Mouse (Mus musculus) kidney, postnatal 36 days (tissue): ENCODE data around the gene Tnrc6c.
A peak's percentile ranks its signal among the peaks of the same experiment; 100 is the strongest.

ENCODE experiments used
- DNase-seq, 2 experiments: peaks; one replicate each; pipeline ENCODE4 v3.0.0; 2021 to 2022; ENCODE audit warnings: mixed read lengths in 2 of 2

Gene Tnrc6c

DNA sequence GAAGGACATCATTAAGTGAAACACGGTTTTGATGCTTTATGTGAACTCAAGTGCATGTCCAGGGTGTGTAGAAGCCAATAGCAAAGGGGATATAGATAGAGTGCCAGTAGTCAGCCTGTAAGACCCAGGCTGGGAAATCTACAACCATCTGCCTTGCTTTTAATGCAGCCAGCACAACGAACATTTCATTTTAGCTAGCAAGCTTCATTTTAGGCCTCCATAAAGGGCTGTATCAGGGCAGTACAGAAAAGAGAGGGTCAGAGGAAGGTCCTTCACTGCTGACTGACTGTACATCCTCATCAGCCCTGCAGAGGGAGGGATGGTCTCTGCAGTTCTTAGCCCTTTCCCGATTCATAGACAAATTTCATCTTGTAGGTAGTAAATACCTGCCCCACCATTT, 23.0 kb downstream of the Tnrc6c start:
- DNase-seq = no peak

DNA sequence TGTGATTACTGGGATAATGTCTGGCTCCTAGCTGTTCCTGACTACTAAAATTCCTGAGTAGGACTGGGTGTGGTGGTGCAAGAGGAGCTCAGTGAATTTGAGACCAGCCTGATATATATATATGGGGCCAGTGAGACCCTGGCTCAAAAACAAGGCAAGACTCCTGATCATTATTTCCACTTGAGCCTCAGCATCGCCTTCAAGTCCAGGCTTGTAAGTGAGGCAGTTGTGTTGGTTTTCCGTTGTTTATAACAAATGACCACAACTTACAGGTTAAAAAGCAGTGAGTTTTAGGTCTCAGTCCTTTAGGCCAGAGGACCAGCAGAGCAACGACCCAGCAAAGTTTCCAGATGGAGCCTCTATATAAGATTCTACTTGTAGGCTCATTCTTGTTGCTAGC, 23.5 kb downstream of the Tnrc6c start:
- no peak for DNase-seq

DNA sequence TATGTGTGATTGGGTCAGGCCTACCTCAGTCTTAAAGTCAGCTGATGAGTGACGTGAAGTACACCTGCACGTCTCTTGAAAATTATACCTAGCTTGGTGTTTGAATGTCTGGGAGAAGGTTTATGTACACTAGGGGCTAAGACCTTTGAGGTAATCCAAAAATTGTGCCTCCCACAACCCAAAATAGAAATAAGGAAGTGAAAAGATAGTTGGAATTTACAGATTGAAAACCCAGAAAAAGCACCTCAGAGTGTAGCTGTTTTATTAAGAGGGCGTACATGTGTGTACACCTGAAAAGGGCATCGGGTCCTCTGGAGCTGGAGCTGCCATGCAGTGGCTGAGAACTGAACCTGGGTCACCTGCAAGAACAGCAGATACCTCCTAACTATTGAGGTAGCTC, 24.1 kb downstream of the Tnrc6c start:
- no peak for DNase-seq

DNA sequence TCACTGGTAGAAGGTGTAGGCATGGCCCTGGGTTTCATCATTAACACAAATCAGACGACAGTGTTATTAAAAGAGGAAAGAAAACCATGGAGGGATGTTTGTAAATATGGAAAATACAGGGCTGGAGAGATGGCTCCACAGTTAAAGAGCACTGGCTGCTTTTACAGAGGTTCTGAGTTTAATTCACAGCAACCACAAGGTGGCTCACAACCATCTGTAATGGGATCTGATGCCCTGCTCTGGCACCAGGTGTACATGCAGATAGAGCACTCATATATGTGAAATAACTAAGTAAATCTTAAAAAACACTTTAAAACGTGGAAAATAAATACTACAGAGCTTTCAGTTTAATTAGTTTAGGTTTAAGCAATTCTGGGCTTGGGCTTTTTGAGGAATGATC, 24.7 kb downstream of the Tnrc6c start:
- DNase-seq = peak; percentile 45 to 48

DNA sequence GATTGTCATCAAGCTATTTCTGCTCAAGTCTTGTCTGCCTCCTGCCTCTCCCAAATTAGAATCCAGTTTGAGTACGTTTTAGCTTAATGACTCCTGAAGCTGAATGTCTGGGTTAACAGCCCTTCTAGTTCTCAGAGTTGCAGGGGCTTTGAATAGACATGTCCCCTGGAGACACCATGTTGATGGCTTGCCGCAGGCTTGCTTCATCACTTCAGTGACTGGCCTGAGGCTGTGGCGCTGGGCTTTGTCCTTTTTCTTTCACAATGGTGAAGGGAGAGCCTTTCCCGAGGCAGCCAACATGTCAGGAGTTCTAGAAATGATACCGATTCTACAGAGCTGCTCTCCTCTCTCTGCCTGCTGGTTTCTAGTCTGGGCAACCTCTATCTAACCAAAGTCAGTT, 30.6 kb downstream of the Tnrc6c start:
- DNase-seq = no peak

DNA sequence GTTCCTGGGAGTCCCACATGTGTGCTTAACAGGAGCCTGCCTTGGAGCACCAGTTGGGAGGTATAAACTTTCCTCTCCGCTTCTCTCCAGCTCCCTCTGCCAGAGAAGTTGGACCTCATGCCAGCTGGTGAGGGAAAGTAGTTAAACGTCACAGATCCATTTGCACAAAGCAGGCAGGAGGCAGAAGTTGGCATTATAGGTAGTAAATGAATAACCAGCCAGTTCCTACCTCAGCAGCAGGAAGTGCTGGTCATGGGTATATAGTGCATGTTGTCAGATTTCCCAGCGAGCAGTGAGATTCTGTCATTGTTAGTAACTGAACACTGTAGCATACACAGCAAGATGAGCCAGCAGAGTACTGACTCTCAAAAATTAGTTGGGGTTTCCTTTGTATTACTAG, 31.4 kb downstream of the Tnrc6c start:
- DNase-seq = peak; percentile 55 to 82

DNA sequence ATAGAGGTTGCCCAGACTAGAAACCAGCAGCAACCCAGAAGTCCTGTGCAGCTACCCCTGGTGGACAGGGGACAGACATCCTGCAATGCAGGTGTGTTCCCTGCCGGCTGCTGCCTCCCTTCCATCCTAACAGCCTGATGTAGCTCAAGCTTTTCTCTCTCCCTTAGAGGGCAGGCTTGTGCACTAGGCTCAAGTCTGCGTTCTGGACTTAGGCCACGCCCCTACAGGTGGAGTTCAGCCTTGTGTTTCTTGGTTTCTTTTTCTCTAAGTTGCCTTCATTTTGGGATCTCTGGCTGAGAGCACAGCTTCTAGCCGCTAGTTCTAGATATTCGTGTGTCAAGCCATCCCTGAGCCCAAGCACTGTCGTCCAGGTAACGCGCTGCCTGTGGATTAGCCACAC, 31.9 kb downstream of the Tnrc6c start:
- DNase-seq = peak; percentile 47 to 59

DNA sequence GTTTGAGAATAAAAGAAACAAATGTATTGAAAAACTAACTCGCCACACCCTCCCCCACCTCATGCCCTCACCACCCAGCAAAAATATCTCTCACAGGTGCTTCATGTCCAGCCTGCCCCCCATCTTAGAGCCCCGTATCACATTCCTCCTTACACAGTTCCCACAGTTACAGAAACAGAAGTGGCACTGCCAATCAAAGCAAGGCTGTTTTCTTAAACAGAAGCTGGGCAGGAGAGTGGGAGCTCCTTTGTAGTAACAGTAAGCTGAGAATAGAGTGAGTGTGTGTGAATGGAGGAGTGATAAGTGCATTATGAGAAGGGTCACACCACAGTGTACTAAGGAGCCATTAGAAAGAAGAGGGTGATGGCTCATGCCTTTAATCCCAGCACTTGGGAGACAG, 34.5 kb downstream of the Tnrc6c start:
- DNase-seq = no peak

DNA sequence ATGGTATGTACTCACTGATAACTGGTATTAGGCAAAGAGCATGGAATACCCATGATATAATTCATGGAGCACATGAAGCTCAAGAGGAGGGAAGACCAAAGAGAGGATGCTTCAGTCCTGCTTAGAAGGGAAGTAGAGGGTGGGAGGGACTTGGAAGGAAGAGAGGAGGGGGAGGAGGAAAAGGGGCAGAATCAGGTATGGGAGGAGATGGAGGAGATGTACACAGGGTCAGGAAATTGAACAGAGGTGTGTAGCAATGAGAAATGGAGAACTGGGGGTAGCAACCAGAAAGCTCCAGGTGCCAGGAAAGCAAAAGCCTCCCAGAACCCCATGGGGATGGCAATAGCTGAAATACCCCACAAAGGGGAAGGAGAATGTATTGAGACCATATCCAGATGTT, 37.2 kb downstream of the Tnrc6c start:
- no peak for DNase-seq

DNA sequence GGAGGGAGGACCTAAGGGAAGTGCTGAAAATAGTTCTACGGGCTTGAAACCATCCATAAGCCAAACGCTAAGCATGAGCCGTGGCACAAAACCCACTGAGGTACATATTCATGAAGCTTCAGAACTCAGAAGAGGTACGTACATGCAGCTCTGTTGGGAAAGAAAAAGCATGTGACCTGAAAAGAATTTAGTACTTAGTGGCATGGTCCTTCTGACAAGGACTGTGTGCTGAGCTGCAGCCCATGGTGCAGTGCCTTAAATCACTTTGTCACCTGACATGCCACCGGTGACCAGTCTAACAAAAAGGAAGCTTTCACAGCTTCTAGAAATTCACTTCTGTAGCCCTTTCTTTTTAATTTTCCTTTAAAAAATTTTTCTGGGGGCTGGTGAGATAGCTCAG, 40.0 kb downstream of the Tnrc6c start:
- DNase-seq = no peak

DNA sequence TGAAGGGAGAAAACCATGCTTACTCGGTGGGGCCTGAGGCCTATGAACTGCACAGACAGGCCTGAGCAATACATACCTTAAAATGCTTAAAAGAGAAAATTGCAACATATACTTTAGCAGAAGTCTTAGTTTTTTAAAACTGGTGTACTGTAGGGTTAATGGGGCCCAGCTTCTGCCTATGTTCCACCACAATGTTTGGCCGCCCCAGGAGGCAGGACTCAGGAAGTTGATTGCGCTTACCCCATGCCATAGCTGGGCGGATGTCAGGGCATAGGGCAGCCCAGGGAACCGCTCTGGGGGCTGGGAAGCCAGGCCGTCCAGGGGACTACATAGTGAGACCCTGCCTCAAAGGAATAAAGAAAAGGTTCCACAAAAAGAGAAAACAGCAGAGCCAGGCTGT, 42.5 kb downstream of the Tnrc6c start:
- DNase-seq = peak in 1 of 2 experiments; percentile 10

DNA sequence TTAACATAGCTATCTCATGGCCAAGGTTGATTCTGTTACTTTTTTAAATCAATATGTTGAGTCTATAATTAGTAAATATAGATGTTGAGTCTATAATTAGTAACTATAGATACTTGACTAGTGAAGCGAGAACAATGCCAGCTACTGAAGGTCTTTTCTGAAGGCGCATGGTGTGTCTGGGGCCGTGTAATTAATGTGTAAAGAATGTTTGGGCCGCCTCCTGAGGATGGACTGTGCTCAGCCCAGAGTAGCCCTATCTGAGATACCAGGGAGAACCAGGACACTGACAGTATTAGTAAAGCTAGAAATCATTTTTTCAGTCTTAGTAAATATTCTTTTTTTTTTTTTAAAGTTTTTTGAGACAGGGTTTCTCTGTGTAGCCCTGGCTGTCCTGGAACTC, 46.8 kb downstream of the Tnrc6c start:
- DNase-seq = peak; percentile 15 to 25

DNA sequence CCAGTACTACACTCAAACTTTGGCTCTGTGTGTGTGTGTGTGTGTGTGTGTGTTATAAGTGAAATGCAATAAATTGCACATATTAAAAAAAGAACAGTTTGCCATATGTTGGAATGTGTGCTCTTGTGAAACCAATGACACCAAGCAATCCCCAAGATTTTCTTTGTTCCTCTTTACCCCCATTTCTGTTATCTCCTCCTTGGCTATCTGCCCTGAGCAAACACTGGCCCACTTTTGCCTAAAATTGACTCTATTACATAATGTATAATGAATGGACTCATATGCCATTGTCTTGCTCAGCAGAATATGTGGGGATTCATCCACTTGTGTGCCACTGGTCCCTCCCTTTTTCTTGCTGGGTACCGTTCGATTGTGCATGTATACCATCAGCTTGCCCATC, 52.2 kb downstream of the Tnrc6c start:
- no peak for DNase-seq

DNA sequence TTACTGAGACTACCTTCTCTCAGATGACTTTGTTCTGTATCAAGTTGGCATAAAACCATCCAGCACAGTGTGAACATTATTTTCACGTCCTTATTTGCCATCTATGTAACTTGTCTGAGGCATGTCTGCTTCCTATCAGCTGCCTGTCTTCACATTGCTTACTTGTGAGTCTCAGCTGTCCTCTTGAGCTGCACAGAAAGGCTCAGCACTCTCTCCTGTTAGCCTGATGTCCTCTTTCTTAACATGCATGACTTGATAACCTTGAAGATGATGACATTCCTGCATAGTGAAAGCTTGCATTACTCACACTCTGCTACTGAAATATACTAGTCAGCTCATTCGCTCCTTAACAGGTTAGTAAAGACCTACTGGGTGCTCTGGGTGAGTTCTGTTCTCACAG, 53.1 kb downstream of the Tnrc6c start:
- DNase-seq = no peak

DNA sequence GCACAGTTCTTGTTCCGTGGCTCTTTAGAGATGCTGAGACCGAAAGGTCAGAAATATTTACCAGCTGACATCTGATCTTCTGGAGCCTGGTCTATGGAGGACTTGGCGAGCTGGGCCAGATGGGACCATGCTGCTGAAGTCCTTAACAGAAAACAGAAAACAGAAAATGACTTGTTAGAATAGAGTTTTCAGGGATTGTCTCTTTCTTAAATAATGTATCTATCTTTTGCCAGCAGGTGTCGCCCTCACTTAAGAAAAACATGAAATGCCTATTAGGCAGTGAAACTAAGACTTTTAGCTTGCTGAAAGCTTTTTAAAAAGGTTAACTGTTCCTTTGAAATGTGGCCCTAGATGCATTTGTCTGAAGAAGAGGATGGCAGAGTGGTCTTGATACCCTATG, 55.2 kb downstream of the Tnrc6c start:
- peak; percentile 67 to 81 for DNase-seq

DNA sequence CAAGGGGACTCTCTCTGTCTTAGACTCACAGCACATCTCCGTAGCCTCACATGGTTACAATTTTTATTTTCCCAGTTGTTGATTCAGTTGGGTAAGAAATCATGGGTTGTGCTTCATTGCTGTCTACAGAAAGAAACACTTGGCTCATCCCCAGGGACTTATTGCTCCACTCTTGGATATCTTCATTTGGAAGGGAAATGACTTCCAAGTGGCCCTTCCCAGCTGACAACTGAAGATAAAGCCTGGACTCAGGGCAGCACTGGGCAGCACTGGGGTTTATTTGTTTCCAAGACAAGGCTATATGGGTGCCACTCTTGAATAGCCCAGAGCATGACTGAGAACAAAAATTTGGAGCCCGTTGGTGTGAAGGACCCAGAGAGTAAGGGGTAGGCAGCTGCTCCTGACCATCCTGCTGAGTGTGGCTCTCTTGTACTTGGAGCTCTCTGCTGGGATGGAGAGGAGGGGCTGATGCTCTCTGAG, 56.8 kb downstream of the Tnrc6c start:
- DNase-seq = peak in 1 of 2 experiments; percentile 59

DNA sequence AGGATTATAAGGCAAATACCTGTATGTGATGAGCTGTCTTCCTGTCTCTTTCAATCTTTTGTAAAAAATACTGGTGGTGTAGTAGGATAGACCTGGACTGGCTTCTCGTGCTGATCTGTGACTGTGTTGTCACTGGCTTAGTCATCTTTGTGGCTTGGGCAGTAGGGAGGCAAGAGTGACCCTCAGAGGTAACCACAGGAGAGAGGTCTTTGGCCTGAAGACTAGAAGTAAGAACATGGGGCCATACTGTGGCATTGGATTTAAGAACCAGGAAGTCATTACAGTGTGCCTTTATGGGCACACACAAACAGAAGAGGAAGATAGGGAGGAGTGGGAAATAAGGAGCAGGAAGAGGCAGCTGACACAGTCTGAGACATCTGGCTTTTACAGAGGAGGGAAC, 58.0 kb downstream of the Tnrc6c start:
- no peak for DNase-seq

DNA sequence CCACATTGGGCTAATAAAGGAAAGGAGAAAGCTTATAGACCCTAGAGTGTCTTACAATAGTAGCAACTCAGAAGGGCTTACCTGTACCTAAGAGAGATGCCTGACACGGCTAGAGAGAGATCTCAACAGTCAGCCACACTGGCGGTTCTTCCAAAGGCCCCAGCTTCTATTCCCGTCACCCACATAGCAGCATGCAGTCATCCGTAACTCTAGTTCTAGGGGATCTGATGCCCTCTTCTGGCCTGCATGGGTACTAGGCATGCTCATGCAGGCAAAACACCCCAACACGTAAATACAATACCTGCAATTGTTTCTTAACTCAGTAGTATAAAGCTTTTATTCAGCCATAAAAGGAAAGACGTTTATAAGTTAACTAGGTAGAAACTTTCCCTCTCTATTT, 59.3 kb downstream of the Tnrc6c start:
- peak in 1 of 2 experiments; percentile 17 for DNase-seq

DNA sequence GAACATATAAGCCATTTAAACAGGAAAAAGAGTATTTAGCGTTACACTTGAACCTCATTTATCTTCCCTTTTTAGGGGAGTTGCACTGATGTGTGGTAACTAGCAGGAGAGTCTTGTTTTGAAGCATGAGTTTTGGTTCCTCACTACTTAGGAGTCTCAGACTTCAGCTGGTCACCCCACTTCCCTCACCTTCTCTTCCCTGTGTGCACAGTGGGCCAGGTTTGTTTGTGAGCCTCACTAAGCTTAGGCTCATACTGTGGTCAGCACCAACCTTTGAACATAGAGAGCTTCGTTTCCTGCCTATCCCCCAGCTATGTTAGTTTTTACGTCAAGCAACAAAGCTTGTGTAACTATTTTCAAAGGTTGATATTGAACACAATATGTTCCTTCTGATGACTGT, 64.7 kb downstream of the Tnrc6c start:
- no peak for DNase-seq

DNA sequence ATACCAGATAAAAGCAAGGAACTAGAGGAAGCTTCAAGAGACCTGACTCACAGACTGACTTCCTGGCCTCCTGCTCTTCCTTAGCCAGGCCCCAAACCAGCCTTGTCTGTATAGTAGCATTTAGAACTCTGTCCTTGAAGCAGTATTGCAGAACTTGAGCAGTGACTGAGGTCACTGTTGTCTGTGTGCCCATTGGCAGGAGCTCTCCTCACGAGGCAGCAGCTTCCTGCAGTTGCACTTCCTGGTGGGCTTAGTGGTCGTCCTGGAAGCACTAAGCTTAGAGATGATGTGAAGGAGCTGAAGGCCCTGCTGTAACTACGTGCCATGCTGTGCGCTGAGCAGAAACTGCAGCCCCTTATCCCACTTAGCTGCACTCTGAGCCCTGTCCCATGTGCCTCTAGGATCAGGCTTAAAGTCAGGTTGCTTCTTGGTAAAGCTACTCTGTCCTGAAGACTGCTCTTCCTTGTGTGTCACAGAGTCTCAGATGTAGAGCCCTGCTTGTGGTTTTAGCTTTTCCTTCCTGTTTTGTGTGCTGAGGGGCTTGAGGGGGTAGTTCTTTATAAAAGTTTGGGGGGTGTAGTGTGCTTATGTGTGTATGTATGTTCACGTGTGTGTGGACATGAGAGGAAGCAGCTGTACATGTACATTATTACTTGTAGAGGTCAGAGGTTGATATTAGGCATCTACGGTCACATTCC, 70.7 kb downstream of the Tnrc6c start:
- no peak for DNase-seq

DNA sequence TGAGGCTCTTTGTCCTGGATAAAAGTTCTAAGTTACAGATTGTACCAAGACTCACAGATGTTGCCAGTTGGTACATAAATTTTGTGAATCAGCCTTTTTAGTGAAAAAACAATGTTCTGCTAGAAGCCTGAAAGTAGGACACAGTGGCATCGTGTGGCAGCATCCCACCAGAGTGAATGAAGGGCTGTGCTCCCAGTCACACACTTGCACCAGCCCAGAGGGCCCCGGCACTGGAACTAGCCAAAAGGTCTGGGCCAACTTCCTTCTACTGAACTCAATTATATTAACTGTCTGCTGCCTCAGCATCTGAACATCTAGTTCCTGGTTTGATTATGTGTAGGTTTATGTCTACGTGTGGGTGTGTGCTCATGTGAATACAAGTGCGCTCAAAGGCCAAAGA, 72.9 kb downstream of the Tnrc6c start:
- no peak for DNase-seq

DNA sequence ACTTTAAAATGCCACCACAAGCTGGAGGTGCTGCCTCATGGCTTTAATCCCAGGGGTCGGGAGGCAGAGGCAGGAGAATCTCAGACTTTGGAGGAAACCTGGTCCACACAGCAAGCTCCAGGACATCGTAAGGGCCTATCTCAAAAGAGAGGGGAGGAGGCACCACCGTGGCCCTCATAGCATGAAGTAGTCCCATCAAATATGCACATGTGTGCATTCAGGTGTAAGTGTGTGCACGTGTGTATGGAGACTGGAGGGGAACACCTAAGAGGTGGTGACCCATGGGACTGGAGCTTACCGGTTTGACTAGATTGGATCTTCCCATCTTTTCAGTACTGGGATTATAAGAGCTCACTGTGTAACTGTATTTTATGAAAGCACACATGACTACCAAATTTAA, 74.2 kb downstream of the Tnrc6c start:
- no peak for DNase-seq

DNA sequence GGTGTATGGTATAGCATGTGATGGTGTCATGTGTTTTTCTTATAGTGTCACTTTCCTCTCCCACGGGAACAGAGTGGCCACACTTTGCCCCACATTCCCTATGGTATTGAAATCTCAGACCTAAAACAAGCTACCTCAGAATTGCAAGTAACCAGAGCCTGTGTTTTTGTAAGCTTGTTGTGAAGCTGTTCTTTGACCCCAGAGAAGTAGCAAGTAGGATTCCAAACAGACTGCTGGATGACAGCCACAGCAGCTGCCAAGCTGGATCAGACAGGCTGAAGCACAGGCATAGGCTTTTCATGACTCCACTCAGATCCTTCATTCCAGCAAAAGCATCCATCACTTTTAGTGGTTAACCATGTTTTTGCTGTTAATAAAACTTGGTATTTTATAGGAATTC, 74.8 kb downstream of the Tnrc6c start:
- DNase-seq = peak; percentile 81 to 87

DNA sequence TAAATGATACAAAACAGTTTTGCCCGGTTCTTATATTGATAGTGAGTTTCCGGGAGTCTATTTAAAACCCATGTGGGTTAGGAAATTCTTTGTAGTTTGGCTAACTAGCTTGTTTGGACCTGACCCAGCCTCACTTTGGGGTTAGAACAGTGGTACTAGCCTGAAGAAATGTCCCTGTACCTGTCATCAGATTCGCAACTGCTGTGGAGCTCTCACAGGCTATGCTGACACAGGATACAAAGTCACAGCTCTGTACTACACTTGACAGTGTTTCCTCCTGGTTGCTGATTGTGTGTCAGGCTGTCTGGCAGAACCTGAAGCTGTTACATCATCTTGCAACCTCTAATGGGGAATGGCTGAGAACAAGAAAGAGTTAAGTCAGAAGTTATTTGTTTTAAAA, 75.3 kb downstream of the Tnrc6c start:
- peak; percentile 20 for DNase-seq

DNA sequence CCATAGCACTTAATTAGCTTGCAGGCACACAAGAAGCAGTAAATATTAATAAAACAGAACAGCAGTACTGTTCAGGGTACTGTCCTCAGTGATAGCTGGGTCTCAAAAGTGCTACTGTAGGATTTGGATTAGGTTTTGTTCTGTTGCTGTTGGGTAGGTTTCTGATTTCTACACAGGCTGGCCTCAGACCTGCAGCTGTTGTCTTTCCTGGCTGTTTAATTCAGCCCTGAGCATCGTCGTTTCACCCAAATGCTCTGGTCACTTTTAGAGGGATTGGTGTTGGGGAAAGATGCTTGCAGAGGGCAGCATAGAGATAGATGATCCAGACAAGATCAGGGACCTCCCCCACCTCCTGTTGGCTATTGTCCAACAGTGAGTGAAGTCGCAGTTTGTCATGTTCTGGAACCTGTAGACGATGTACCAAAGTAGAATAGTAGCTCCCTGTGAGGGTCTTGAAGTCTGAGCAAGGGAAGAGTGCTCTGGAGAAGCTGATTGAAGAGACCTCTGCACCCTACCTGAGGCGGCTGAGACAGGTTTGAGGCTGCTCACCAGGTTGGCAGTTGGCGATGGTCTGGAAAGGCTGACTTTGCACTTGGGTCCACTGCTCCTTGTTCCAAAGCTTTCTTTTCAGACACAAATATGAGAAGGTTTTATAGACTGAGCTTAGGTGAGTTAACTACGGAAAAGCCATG, 75.9 kb downstream of the Tnrc6c start:
- DNase-seq = peak; percentile 78 to 84
